Mouse (Mus musculus) olfactory bulb, adult 2 months (tissue): ENCODE results near the gene Pepd. TPM values are rescaled to one million over a fixed set of nuclear protein-coding genes. Genes with fewer than 3 reads are reported as not detected.

ENCODE experiments used
- H3K27ac ChIP-seq: fragments of 200-500 bp; 2 replicates; pipeline ENCODE4 v1.5.1; 2012; ENCODE audit warnings: low read depth, low read length; ENCODE audit not compliant: insufficient read depth
- H3K4me1 ChIP-seq: fragments of 200-500 bp; 2 replicates; pipeline ENCODE4 v1.6.1; 2012; ENCODE audit warnings: low read length; ENCODE audit not compliant: control insufficient read depth, insufficient read depth
- H3K4me3 ChIP-seq: fragments of 200-500 bp; 2 replicates; pipeline ENCODE4 v1.5.1; 2012; ENCODE audit warnings: mild to moderate bottlenecking, low read depth, low read length, moderate library complexity; ENCODE audit not compliant: insufficient read depth
- CTCF ChIP-seq: fragments of 200-500 bp; IDR thresholded peaks from 2 replicates; pipeline ENCODE4 v1.5.1; 2012; ENCODE audit warnings: low read depth, mild to moderate bottlenecking, low read length, moderate library complexity; ENCODE audit not compliant: insufficient read depth
- POLR2A ChIP-seq: fragments of 200-500 bp; IDR thresholded peaks from 2 replicates; pipeline ENCODE4 v1.6.1; 2012; ENCODE audit warnings: mild to moderate bottlenecking, low read depth, low read length, moderate library complexity; ENCODE audit not compliant: insufficient read depth
- WGBS: fragments of 180-500 bp; shearing (Covaris S2); methylation state at CpG from one replicate; pipeline ENCODE4 v1.1.7; 2018; 5-methylcytosine and 5-hydroxymethylcytosine counted together
- polyA plus RNA-seq: library from polyadenylated mRNA; stranded (reverse); fragments of >200 nt; gene quantifications from 2 replicates; pipeline ENCODE4 v1.2.4, GENCODE M21; 2012; ENCODE audit warnings: low replicate concordance; ENCODE audit not compliant: missing spikeins, insufficient read depth, insufficient read length

The Pepd gene
- polyA plus RNA-seq, 1 experiment, result not detected

- Histone ChIP-seq H3K4me1 (peaks cover 11% of the 10 kb centered on the region), H3K4me3 (no peak overlapping the region), H3K27ac (no peak overlapping the region)
- WGBS, result 89% methylated on average over 6 of the region's 6 CpGs
- TF ChIP-seq CTCF (no peak), POLR2A (no peak)
Measured at GRCm38 (mm10) chr7:35037408-35037807, 125.2 kb downstream of the Pepd start.

- H3K4me1 ChIP-seq, result peaks cover 19% of the 10 kb centered on the region
- no peak for TF ChIP-seq CTCF
- TF ChIP-seq POLR2A, result no peak
- no peak overlapping the region for H3K4me3 ChIP-seq
- WGBS, result 92% methylated on average over 9 of the region's 9 CpGs
- H3K27ac ChIP-seq, result no peak overlapping the region
Measured at GRCm38 (mm10) chr7:35040176-35040972, 128.2 kb downstream of the Pepd start.

- no peak overlapping the region for H3K4me3 ChIP-seq
- peaks cover 13% of the 10 kb centered on the region for H3K4me1 ChIP-seq
- no peak for TF ChIP-seq CTCF
- no peak for TF ChIP-seq POLR2A
- no peak overlapping the region for H3K27ac ChIP-seq
- 49% methylated on average over 2 of the region's 2 CpGs for WGBS
Measured at GRCm38 (mm10) chr7:35041286-35042208, 129.4 kb downstream of the Pepd start.

GRCm38 (mm10) chr7:35042209-35042554 is 130.0 kb downstream of the Pepd start:
- H3K4me3 ChIP-seq, result no peak overlapping the region
- H3K27ac ChIP-seq, result no peak overlapping the region

GRCm38 (mm10) chr7:35042759-35043217 is 130.6 kb downstream of the Pepd start:
- no peak for TF ChIP-seq CTCF
- no peak for TF ChIP-seq POLR2A
- Histone ChIP-seq H3K4me1 (peaks cover 12% of the 10 kb centered on the region; the same call in 1 of the 2 replicates), H3K27ac (no peak overlapping the region), H3K4me3 (no peak overlapping the region)
- 74% methylated on average over 5 of the region's 5 CpGs for WGBS

More at GRCm38 (mm10) chr7:35042209-35042554, 130.0 kb downstream of the Pepd start:
- no peak for TF ChIP-seq CTCF
- no peak for TF ChIP-seq POLR2A
- H3K4me1 ChIP-seq, result peaks cover 12% of the 10 kb centered on the region; the same call in 1 of the 2 replicates

- H3K4me3 ChIP-seq, result no peak overlapping the region
- TF ChIP-seq CTCF (no peak), POLR2A (no peak)
- WGBS, result 95% methylated on average over 10 of the region's 10 CpGs
- H3K27ac ChIP-seq, result no peak overlapping the region
- peaks cover 12% of the 10 kb centered on the region; the same call in 1 of the 2 replicates for H3K4me1 ChIP-seq
Measured at GRCm38 (mm10) chr7:35043266-35043817, 131.2 kb downstream of the Pepd start.

- TF ChIP-seq CTCF, result no peak
- no peak for TF ChIP-seq POLR2A
- peaks cover 12% of the 10 kb centered on the region; the same call in 1 of the 2 replicates for H3K4me1 ChIP-seq
- 83% methylated on average over 2 of the region's 2 CpGs for WGBS
- H3K27ac ChIP-seq, result no peak overlapping the region
- no peak overlapping the region for H3K4me3 ChIP-seq
Measured at GRCm38 (mm10) chr7:35044719-35045118, 132.5 kb downstream of the Pepd start.

- peaks cover 13% of the 10 kb centered on the region; the same call in 1 of the 2 replicates for H3K4me1 ChIP-seq
- H3K27ac ChIP-seq, result no peak overlapping the region
- WGBS, result over 99% methylated on average over 4 of the region's 4 CpGs
- no peak overlapping the region for H3K4me3 ChIP-seq
- no peak for TF ChIP-seq CTCF
- TF ChIP-seq POLR2A, result no peak
Measured at GRCm38 (mm10) chr7:35046091-35046490, 133.9 kb downstream of the Pepd start.
